Comparison of ENCODE assay signal across 13 mouse cellular contexts in the genomic region with DNA sequence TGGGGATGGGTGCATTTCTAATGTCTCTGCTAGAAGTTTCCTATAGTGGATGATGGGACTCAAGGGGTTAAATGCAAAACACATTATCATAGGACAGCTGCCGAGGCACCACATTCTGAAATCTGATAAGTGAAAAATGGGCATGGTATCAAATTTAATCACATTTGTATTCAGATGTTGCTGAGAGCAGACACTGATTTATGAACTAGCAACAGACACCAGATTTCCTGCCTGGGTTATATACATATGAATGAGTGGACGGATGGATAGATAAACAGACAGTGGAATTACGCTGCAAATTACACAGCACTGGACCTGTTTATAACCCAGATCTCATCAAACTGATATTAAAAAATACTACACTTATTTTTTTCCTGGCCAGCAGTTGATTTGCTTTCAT.
A peak's percentile ranks its signal among the peaks of the same experiment; 100 is the strongest.
DNase-seq lines count a peak whose midpoint lies in the region; ATAC-seq lines count a peak whose summit lies in the region.
"Had no signal": no experiment of that assay in that cellular context is flagged by ENCODE, and none has a peak within 500 bp of the region (broad histone marks: within the 10 kb centered on the region; RNA-seq: fewer than 3 reads in every experiment).

No protein-coding gene starts in this region.

- H3K4me2 ChIP-seq in embryonic facial prominence, embryonic 13.5 days: no peak overlapping the region
- peak overlapping the region; percentile 19 for H3K4me2 ChIP-seq in hindbrain, embryonic 12.5 days (replicated peaks)
- no peak overlapping the region for H3K4me2 ChIP-seq in midbrain, embryonic 15.5 days
- H3K4me2 ChIP-seq: limb, embryonic 13.5 days had no signal

- peak; percentile 26 for DNase-seq in embryo, embryonic 10 days (ENCODE audit: low spot score)
- DNase-seq in embryo, embryonic 9.5 days (ENCODE audit: extremely low spot score): no peak
- DNase-seq in heart, postnatal 25 days (ENCODE audit: low spot score): no peak
- no peak for DNase-seq in frontal cortex, postnatal 10 days (ENCODE audit: low spot score in 2 of 2)
- no peak for DNase-seq in adrenal gland, adult 8-10 months
- DNase-seq: heart, adult 18-20 months; heart, postnatal 10 days; kidney, adult 9 months; lung, adult 2 months had no signal

- no peak for ATAC-seq in embryonic facial prominence, embryonic 13.5 days (ENCODE audit: insufficient number of reproducible peaks, insufficient read depth, low FRiP score, low TSS enrichment, low read depth)
- ATAC-seq in hindbrain, embryonic 12.5 days (ENCODE audit: low FRiP score): peak; percentile 68
- peak; percentile 41; the same call in 1 of the 2 replicates for ATAC-seq in midbrain, embryonic 15.5 days (replicated peaks)

- intact Hi-C loops in heart, postnatal 25 days (cut with DNase I): no loop called here

- 17% methylated on average over 3 of the region's 3 CpGs for WGBS in embryonic facial prominence, embryonic 13.5 days
- 22% methylated on average over 3 of the region's 3 CpGs for WGBS in hindbrain, embryonic 12.5 days
- 11% methylated on average over 3 of the region's 3 CpGs for WGBS in midbrain, embryonic 15.5 days

- H3K9me3 ChIP-seq in embryonic facial prominence, embryonic 13.5 days: no peaks in the 10 kb centered on the region
- no peaks in the 10 kb centered on the region for H3K9me3 ChIP-seq in hindbrain, embryonic 12.5 days (replicated peaks)
- H3K9me3 ChIP-seq in midbrain, embryonic 15.5 days: no peaks in the 10 kb centered on the region
- H3K9me3 ChIP-seq: limb, embryonic 13.5 days had no signal

- no peaks in the 10 kb centered on the region for H3K36me3 ChIP-seq in embryonic facial prominence, embryonic 13.5 days
- H3K36me3 ChIP-seq in hindbrain, embryonic 12.5 days: no peaks in the 10 kb centered on the region
- H3K36me3 ChIP-seq in midbrain, embryonic 15.5 days (replicated peaks): no peaks in the 10 kb centered on the region
- H3K36me3 ChIP-seq: limb, embryonic 13.5 days had no signal

- H3K4me1 ChIP-seq in embryonic facial prominence, embryonic 13.5 days: peaks cover 15% of the 10 kb centered on the region
- peaks cover 30% of the 10 kb centered on the region for H3K4me1 ChIP-seq in hindbrain, embryonic 12.5 days
- H3K4me1 ChIP-seq in midbrain, embryonic 15.5 days: peaks cover 31% of the 10 kb centered on the region

- H3K27ac ChIP-seq in embryonic facial prominence, embryonic 13.5 days: peak overlapping the region; percentile 14; the same call in 1 of the 2 replicates
- peak overlapping the region; percentile 88 for H3K27ac ChIP-seq in hindbrain, embryonic 12.5 days
- H3K27ac ChIP-seq in midbrain, embryonic 15.5 days: peak overlapping the region; percentile 72
- H3K27ac ChIP-seq: limb, embryonic 13.5 days had no signal

- no peak overlapping the region for H3K9ac ChIP-seq in embryonic facial prominence, embryonic 13.5 days
- H3K9ac ChIP-seq in hindbrain, embryonic 12.5 days: no peak overlapping the region
- H3K9ac ChIP-seq in midbrain, embryonic 15.5 days: no peak overlapping the region
- H3K9ac ChIP-seq: limb, embryonic 13.5 days had no signal

- no peaks in the 10 kb centered on the region for H3K27me3 ChIP-seq in embryonic facial prominence, embryonic 13.5 days
- no peaks in the 10 kb centered on the region for H3K27me3 ChIP-seq in hindbrain, embryonic 12.5 days
- no peaks in the 10 kb centered on the region for H3K27me3 ChIP-seq in midbrain, embryonic 15.5 days (replicated peaks)
- H3K27me3 ChIP-seq: limb, embryonic 13.5 days had no signal

- H3K4me3 ChIP-seq in embryonic facial prominence, embryonic 13.5 days: no peak overlapping the region
- H3K4me3 ChIP-seq in hindbrain, embryonic 12.5 days: no peak overlapping the region
- H3K4me3 ChIP-seq in midbrain, embryonic 15.5 days: no peak overlapping the region
- H3K4me3 ChIP-seq: limb, embryonic 13.5 days had no signal

Comparison
In these comparisons a context has a peak if more than half of its experiments do, and no peak if none do; other contexts are left out.
1. H3K27ac ChIP-seq: peak in every context shown above with its lines; median percentile 88 in hindbrain, embryonic 12.5 days; 72 in midbrain, embryonic 15.5 days; 14 in embryonic facial prominence, embryonic 13.5 days.